Mouse (Mus musculus): ENCODE data around the gene Ngef. TPM values are rescaled to one million over a fixed set of nuclear protein-coding genes. Genes with fewer than 3 reads are reported as not detected.
A peak's percentile ranks its signal among the peaks of the same experiment; 100 is the strongest.

Ngef gene
- polyA plus RNA-seq, 1 experiment: 0.72 TPM

GRCm38 (mm10) chr1:87553586-87553985 lies 20.1 kb downstream of the Ngef start:
- TF ChIP-seq EP300 (IDR thresholded peaks at IDR 0.05; ENCODE audit: insufficient read depth, low read depth, low read length) (no peak), POLR2A (IDR thresholded peaks at IDR 0.05; ENCODE audit: insufficient read depth, low read length) (no peak), CTCF (IDR thresholded peaks at IDR 0.05; ENCODE audit: low read depth, low read length) (no peak)
- H3K27me3 ChIP-seq (ENCODE audit: control insufficient read depth, insufficient read depth, low read length, poor library complexity, severe bottlenecking): no peaks in the 10 kb centered on the region
- no peak overlapping the region for H3K4me3 ChIP-seq (ENCODE audit: low read depth, low read length)
- no peaks in the 10 kb centered on the region for H3K4me1 ChIP-seq (ENCODE audit: control insufficient read depth, insufficient read depth, low read length)
- no peaks in the 10 kb centered on the region for H3K36me3 ChIP-seq (ENCODE audit: control insufficient read depth, insufficient read depth, low read length, poor library complexity, severe bottlenecking)
- no peak overlapping the region for H3K27ac ChIP-seq (ENCODE audit: insufficient read depth, low read length)
- H3K9me3 ChIP-seq (replicated peaks; ENCODE audit: control insufficient read depth, insufficient read depth, low read length, poor library complexity, severe bottlenecking): no peaks in the 10 kb centered on the region
- no peak overlapping the region for H3K9ac ChIP-seq (ENCODE audit: low read depth, poor library complexity, severe bottlenecking)

DNA sequence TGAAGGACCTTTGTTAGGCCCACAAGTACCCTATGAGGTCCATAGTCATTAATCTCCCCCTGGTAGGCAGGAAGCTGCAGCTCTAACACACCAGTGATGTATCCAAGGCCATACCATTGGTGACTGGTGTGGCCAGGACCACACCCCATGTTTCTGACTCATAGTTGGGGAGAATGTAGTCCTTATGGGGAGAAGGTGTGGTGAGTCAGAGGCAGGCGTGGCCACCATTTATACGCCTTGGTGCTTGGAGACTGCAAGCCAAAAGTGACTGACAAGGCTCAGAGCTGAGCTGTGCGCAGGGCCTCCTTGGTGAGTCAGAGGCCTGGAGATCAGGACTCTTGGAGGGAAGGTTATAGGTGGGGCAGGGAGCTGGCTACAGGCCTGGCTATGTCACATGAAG lies 22.7 kb downstream of the Ngef start:
- no peaks in the 10 kb centered on the region for H3K9me3 ChIP-seq (replicated peaks; ENCODE audit: control insufficient read depth, insufficient read depth, low read length, poor library complexity, severe bottlenecking)
- no peak overlapping the region for H3K9ac ChIP-seq (ENCODE audit: low read depth, poor library complexity, severe bottlenecking)
- TF ChIP-seq EP300 (IDR thresholded peaks at IDR 0.05; ENCODE audit: insufficient read depth, low read depth, low read length) (no peak), POLR2A (IDR thresholded peaks at IDR 0.05; ENCODE audit: insufficient read depth, low read length) (no peak), CTCF (IDR thresholded peaks at IDR 0.05; ENCODE audit: low read depth, low read length) (no peak)
- no peak overlapping the region for H3K27ac ChIP-seq (ENCODE audit: insufficient read depth, low read length)
- H3K4me1 ChIP-seq (ENCODE audit: control insufficient read depth, insufficient read depth, low read length): no peaks in the 10 kb centered on the region
- H3K36me3 ChIP-seq (ENCODE audit: control insufficient read depth, insufficient read depth, low read length, poor library complexity, severe bottlenecking): no peaks in the 10 kb centered on the region
- H3K27me3 ChIP-seq (ENCODE audit: control insufficient read depth, insufficient read depth, low read length, poor library complexity, severe bottlenecking): no peaks in the 10 kb centered on the region
- H3K4me3 ChIP-seq (ENCODE audit: low read depth, low read length): no peak overlapping the region

DNA sequence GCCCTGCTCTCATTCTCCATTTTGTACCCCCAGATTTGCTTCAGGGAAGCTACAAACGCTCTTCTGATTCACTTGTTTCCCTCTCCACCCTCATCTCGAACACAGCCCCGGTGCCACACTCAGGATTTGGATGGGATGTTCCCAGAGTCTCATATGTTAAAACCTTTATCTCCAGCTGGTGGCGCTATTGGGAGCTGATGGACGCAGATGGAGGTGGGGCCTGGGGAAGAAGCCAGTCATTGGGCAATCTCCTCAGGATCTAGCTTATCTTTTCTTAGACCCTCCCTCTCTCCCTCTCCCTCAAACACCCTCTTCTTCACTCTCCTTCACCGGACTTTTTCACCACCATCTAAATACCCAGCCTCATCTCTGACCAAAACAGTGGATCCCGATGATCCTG lies 32.1 kb downstream of the Ngef start:
- Histone ChIP-seq H3K9ac (ENCODE audit: low read depth, poor library complexity, severe bottlenecking) (no peak overlapping the region), H3K4me1 (ENCODE audit: control insufficient read depth, insufficient read depth, low read length) (no peaks in the 10 kb centered on the region), H3K9me3 (replicated peaks; ENCODE audit: control insufficient read depth, insufficient read depth, low read length, poor library complexity, severe bottlenecking) (no peaks in the 10 kb centered on the region), H3K27me3 (ENCODE audit: control insufficient read depth, insufficient read depth, low read length, poor library complexity, severe bottlenecking) (no peaks in the 10 kb centered on the region), H3K36me3 (ENCODE audit: control insufficient read depth, insufficient read depth, low read length, poor library complexity, severe bottlenecking) (no peaks in the 10 kb centered on the region), H3K4me3 (ENCODE audit: low read depth, low read length) (no peak overlapping the region), H3K27ac (ENCODE audit: insufficient read depth, low read length) (no peak overlapping the region)
- TF ChIP-seq CTCF (IDR thresholded peaks at IDR 0.05; ENCODE audit: low read depth, low read length) (peak; percentile 78), EP300 (IDR thresholded peaks at IDR 0.05; ENCODE audit: insufficient read depth, low read depth, low read length) (no peak)

DNA sequence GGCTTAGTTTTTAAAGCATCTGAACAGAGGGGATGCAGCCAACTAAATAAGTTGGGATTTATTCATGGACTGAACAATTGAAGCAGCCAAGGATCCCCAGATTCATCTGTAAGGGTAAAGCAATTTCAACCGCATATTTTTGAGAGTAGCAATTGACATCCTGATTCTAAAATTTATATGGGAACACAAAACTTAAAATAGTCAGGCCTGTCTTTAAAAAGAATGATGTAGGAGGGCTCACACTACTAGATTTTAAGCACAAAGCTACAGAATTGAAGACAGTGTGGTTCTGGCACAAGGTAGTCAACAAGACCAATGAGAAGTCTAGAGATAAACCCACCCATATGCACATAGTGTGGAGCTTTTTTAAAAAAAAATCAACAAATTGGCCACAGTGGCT lies 36.7 kb downstream of the Ngef start:
- no peak for TF ChIP-seq CTCF (IDR thresholded peaks at IDR 0.05; ENCODE audit: low read depth, low read length)
- Histone ChIP-seq H3K36me3 (ENCODE audit: control insufficient read depth, insufficient read depth, low read length, poor library complexity, severe bottlenecking) (no peaks in the 10 kb centered on the region), H3K27me3 (ENCODE audit: control insufficient read depth, insufficient read depth, low read length, poor library complexity, severe bottlenecking) (no peaks in the 10 kb centered on the region), H3K4me1 (ENCODE audit: control insufficient read depth, insufficient read depth, low read length) (no peaks in the 10 kb centered on the region), H3K4me3 (ENCODE audit: low read depth, low read length) (no peak overlapping the region), H3K9ac (ENCODE audit: low read depth, poor library complexity, severe bottlenecking) (no peak overlapping the region), H3K27ac (ENCODE audit: insufficient read depth, low read length) (no peak overlapping the region), H3K9me3 (replicated peaks; ENCODE audit: control insufficient read depth, insufficient read depth, low read length, poor library complexity, severe bottlenecking) (no peaks in the 10 kb centered on the region)

GRCm38 (mm10) chr1:87534118-87534517 lies 39.6 kb downstream of the Ngef start:
- Histone ChIP-seq H3K9ac (ENCODE audit: low read depth, poor library complexity, severe bottlenecking) (no peak overlapping the region), H3K4me3 (ENCODE audit: low read depth, low read length) (no peak overlapping the region), H3K27me3 (ENCODE audit: control insufficient read depth, insufficient read depth, low read length, poor library complexity, severe bottlenecking) (no peaks in the 10 kb centered on the region), H3K4me1 (ENCODE audit: control insufficient read depth, insufficient read depth, low read length) (no peaks in the 10 kb centered on the region), H3K9me3 (replicated peaks; ENCODE audit: control insufficient read depth, insufficient read depth, low read length, poor library complexity, severe bottlenecking) (no peaks in the 10 kb centered on the region), H3K27ac (ENCODE audit: insufficient read depth, low read length) (no peak overlapping the region), H3K36me3 (ENCODE audit: control insufficient read depth, insufficient read depth, low read length, poor library complexity, severe bottlenecking) (no peaks in the 10 kb centered on the region)
- TF ChIP-seq CTCF (IDR thresholded peaks at IDR 0.05; ENCODE audit: low read depth, low read length) (no peak), POLR2A (IDR thresholded peaks at IDR 0.05; ENCODE audit: insufficient read depth, low read length) (no peak)

- no peak overlapping the region for H3K4me3 ChIP-seq (ENCODE audit: low read depth, low read length)
- no peak overlapping the region for H3K9ac ChIP-seq (ENCODE audit: low read depth, poor library complexity, severe bottlenecking)
- no peak overlapping the region for H3K27ac ChIP-seq (ENCODE audit: insufficient read depth, low read length)
- no peaks in the 10 kb centered on the region for H3K9me3 ChIP-seq (replicated peaks; ENCODE audit: control insufficient read depth, insufficient read depth, low read length, poor library complexity, severe bottlenecking)
- no peaks in the 10 kb centered on the region for H3K27me3 ChIP-seq (ENCODE audit: control insufficient read depth, insufficient read depth, low read length, poor library complexity, severe bottlenecking)
- no peak for TF ChIP-seq CTCF (IDR thresholded peaks at IDR 0.05; ENCODE audit: low read depth, low read length)
- TF ChIP-seq POLR2A (IDR thresholded peaks at IDR 0.05; ENCODE audit: insufficient read depth, low read length): no peak
- no peak for TF ChIP-seq EP300 (IDR thresholded peaks at IDR 0.05; ENCODE audit: insufficient read depth, low read depth, low read length)
- no peaks in the 10 kb centered on the region for H3K36me3 ChIP-seq (ENCODE audit: control insufficient read depth, insufficient read depth, low read length, poor library complexity, severe bottlenecking)
- H3K4me1 ChIP-seq (ENCODE audit: control insufficient read depth, insufficient read depth, low read length): no peaks in the 10 kb centered on the region
Observed at GRCm38 (mm10) chr1:87532346-87532745, 41.3 kb downstream of the Ngef start.
